Mouse (Mus musculus) ES-E14 (cell line): ENCODE results near the gene Prn.

Experiments
- CHD2 ChIP-seq: IDR thresholded peaks from 2 replicates; pipeline ENCODE4 v1.6.1; 2014; ENCODE audit warnings: mild to moderate bottlenecking, low read depth, low read length, inconsistent platforms
- HCFC1 ChIP-seq: IDR thresholded peaks from 2 replicates; pipeline ENCODE4 v1.6.1; 2012; ENCODE audit warnings: low read length, inconsistent platforms, borderline replicate concordance; ENCODE audit not compliant: insufficient read depth
- ZC3H11A ChIP-seq: IDR thresholded peaks from 2 replicates; pipeline ENCODE4 v1.6.1; 2012; ENCODE audit warnings: low read depth, mild to moderate bottlenecking, inconsistent platforms, low read length, borderline replicate concordance
- ZNF384 ChIP-seq: IDR thresholded peaks from 2 replicates; pipeline ENCODE4 v1.6.1; 2012; ENCODE audit warnings: low read depth, low read length, inconsistent platforms

GRCm38 (mm10) chr2:131908351-131908861, 1.4 kb upstream of the Prn start:
- TF ChIP-seq ZC3H11A (no peak), ZNF384 (no peak), HCFC1 (no peak), CHD2 (no peak)
